Comparison of ENCODE assay signal across 9 mouse cellular contexts in the genomic region with DNA sequence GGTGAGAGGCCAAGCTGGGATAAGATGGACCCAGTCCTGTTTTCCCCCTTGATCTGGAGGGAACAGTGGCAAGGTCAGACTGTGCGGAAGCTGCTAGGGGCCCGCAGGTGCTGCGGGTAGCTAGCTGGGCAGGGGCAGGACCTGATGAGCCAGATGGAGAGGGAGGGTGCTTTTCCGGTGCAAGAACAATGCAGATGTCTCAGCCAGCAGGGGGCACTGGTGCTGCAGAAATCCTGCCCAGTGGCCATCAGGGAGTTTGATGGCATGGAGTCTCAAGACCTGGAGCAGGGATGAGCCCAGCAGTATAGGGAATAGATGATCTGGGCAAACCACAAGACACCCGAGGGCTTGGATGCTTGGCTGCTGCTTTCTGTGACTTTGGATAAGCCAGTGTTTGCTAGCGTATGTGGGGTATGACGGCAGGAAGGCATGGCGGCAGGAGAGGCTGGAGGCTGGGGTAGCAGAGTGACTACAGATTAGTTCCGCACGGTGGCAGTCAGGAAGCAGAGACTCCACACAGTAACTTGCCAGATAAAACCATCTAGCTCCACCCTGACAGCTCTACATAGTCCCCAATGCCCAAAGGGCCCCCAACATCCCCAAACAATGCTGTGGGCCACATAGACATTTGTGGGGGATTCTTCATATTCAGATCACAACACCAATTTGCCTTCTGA. TPM values are rescaled to one million over a fixed set of nuclear protein-coding genes. Genes with fewer than 3 reads are reported as not detected.
DNase-seq lines count a peak whose midpoint lies in the region; ATAC-seq and TF ChIP-seq lines count a peak whose summit lies in the region.
"Had no signal": no experiment of that assay in that cellular context is flagged by ENCODE, and none has a peak within 500 bp of the region (broad histone marks: within the 10 kb centered on the region; RNA-seq: fewer than 3 reads in every experiment).

No protein-coding gene starts in this region.

- TF ChIP-seq CTCF in liver, adult 2 months (IDR thresholded peaks at IDR 0.05; ENCODE audit: low read depth, low read length): peak; percentile 69
- TF ChIP-seq CTCF in liver, embryonic 14.5 days (IDR thresholded peaks at IDR 0.05; ENCODE audit: low read depth): peak; percentile 69

- H3K4me1 ChIP-seq in liver, adult 2 months (ENCODE audit: control insufficient read depth, insufficient read depth, low read length): no peaks in the 10 kb centered on the region
- no peaks in the 10 kb centered on the region for H3K4me1 ChIP-seq in liver, embryonic 12.5 days
- peaks cover 19% of the 10 kb centered on the region for H3K4me1 ChIP-seq in forebrain, embryonic 13.5 days
- 0 out of 2 replicates have a peak, but pooled peaks cover 4% of the 10 kb centered on the region for H3K4me1 ChIP-seq in hindbrain, embryonic 15.5 days (replicated peaks)
- no peaks in the 10 kb centered on the region for H3K4me1 ChIP-seq in liver, embryonic 14.5 days (replicated peaks; ENCODE audit: control insufficient read depth in 2 of 2, insufficient read depth in 2 of 2, low read length in 1 of 2)
- H3K4me1 ChIP-seq in neural tube, embryonic 13.5 days (replicated peaks): peaks cover 16% of the 10 kb centered on the region
- H3K4me1 ChIP-seq: liver, embryonic 13.5 days had no signal

- WGBS in liver, adult 2 months: 47% methylated on average over 10 of the region's 10 CpGs
- 19% methylated on average over 10 of the region's 10 CpGs for WGBS in liver, embryonic 12.5 days (ENCODE audit: insufficient replicate concordance)
- WGBS in forebrain, embryonic 13.5 days: 22% methylated on average over 10 of the region's 10 CpGs
- 29% methylated on average over 10 of the region's 10 CpGs for WGBS in hindbrain, embryonic 15.5 days
- 30% methylated on average over 10 of the region's 10 CpGs for WGBS in liver, embryonic 14.5 days (ENCODE audit: insufficient replicate concordance)
- 37% methylated on average over 10 of the region's 10 CpGs for WGBS in neural tube, embryonic 13.5 days

- ATAC-seq in liver, embryonic 12.5 days: no peak
- peak; percentile 61 for ATAC-seq in cerebellum, adult (ENCODE audit: insufficient number of reproducible peaks, low FRiP score, low TSS enrichment)
- ATAC-seq in forebrain, embryonic 13.5 days: peak; percentile 72; the same call in 1 of the 2 replicates
- 0 out of 2 replicates have a peak, but pooled peaks have one; percentile 39 for ATAC-seq in hindbrain, embryonic 15.5 days (ENCODE audit: low FRiP score, low read depth)
- ATAC-seq in liver, embryonic 14.5 days (ENCODE audit: insufficient read depth): no peak
- peak; percentile 48; the same call in 1 of the 2 replicates for ATAC-seq in neural tube, embryonic 13.5 days (ENCODE audit: low read depth)

- H3K9me3 ChIP-seq in liver, embryonic 12.5 days (replicated peaks): no peaks in the 10 kb centered on the region
- H3K9me3 ChIP-seq in forebrain, embryonic 13.5 days (replicated peaks): no peaks in the 10 kb centered on the region
- H3K9me3 ChIP-seq in hindbrain, embryonic 15.5 days: no peaks in the 10 kb centered on the region
- H3K9me3 ChIP-seq in liver, embryonic 14.5 days (ENCODE audit: control insufficient read depth, low read length): no peaks in the 10 kb centered on the region
- no peaks in the 10 kb centered on the region for H3K9me3 ChIP-seq in neural tube, embryonic 13.5 days
- H3K9me3 ChIP-seq: liver, embryonic 13.5 days had no signal

- DNase-seq in liver, adult 2 months (ENCODE audit: extremely low read depth, low read depth, low spot score): peak; percentile 10
- DNase-seq in liver, embryonic 14.5 days (ENCODE audit: low read depth in 3 of 3, low spot score in 3 of 3): no peak
- DNase-seq in T-cell, adult 2 months (ENCODE audit: low spot score): no peak
- DNase-seq: liver, embryonic 13.5 days had no signal

- H3K27ac ChIP-seq in liver, adult 2 months (replicated peaks; ENCODE audit: insufficient read depth, low read depth, low read length): no peak overlapping the region
- H3K27ac ChIP-seq in liver, embryonic 12.5 days: no peak overlapping the region
- no peak overlapping the region for H3K27ac ChIP-seq in forebrain, embryonic 13.5 days
- no peak overlapping the region for H3K27ac ChIP-seq in hindbrain, embryonic 15.5 days (replicated peaks)
- no peak overlapping the region for H3K27ac ChIP-seq in liver, embryonic 14.5 days
- no peak overlapping the region for H3K27ac ChIP-seq in neural tube, embryonic 13.5 days (replicated peaks)
- H3K27ac ChIP-seq: liver, embryonic 13.5 days had no signal

- H3K27me3 ChIP-seq in liver, adult 2 months (ENCODE audit: control insufficient read depth, insufficient read depth, low read length): no peaks in the 10 kb centered on the region
- peaks cover 5% of the 10 kb centered on the region for H3K27me3 ChIP-seq in liver, embryonic 12.5 days (replicated peaks)
- no peaks in the 10 kb centered on the region for H3K27me3 ChIP-seq in forebrain, embryonic 13.5 days
- no peaks in the 10 kb centered on the region for H3K27me3 ChIP-seq in hindbrain, embryonic 15.5 days
- no peaks in the 10 kb centered on the region for H3K27me3 ChIP-seq in liver, embryonic 14.5 days (ENCODE audit: control insufficient read depth, insufficient read depth, low read length)
- no peaks in the 10 kb centered on the region for H3K27me3 ChIP-seq in neural tube, embryonic 13.5 days

- TF ChIP-seq EP300 in liver, embryonic 14.5 days (IDR thresholded peaks at IDR 0.05; ENCODE audit: low read depth): no peak

- no peaks in the 10 kb centered on the region for H3K79me2 ChIP-seq in liver, adult 2 months (ENCODE audit: control insufficient read depth, insufficient read depth, low read length)

- H3K4me2 ChIP-seq in liver, embryonic 12.5 days: no peak overlapping the region
- peak overlapping the region; percentile 27; the same call in 1 of the 2 replicates for H3K4me2 ChIP-seq in forebrain, embryonic 13.5 days
- H3K4me2 ChIP-seq in hindbrain, embryonic 15.5 days: no peak overlapping the region
- no peak overlapping the region for H3K4me2 ChIP-seq in liver, embryonic 14.5 days (ENCODE audit: low read depth)
- H3K4me2 ChIP-seq in neural tube, embryonic 13.5 days: no peak overlapping the region
- H3K4me2 ChIP-seq: liver, embryonic 13.5 days had no signal

- H3K4me3 ChIP-seq in liver, adult 2 months (ENCODE audit: insufficient read depth, low read depth, low read length): no peak overlapping the region
- H3K4me3 ChIP-seq in liver, embryonic 12.5 days: no peak overlapping the region
- no peak overlapping the region for H3K4me3 ChIP-seq in forebrain, embryonic 13.5 days
- H3K4me3 ChIP-seq in hindbrain, embryonic 15.5 days: no peak overlapping the region
- H3K4me3 ChIP-seq in liver, embryonic 14.5 days (ENCODE audit: insufficient read depth in 1 of 2, low read depth in 2 of 2, low read length in 2 of 2): no peak overlapping the region
- no peak overlapping the region for H3K4me3 ChIP-seq in neural tube, embryonic 13.5 days
- H3K4me3 ChIP-seq: liver, embryonic 13.5 days had no signal

- TF ChIP-seq POLR2A in liver, adult 2 months (IDR thresholded peaks at IDR 0.05; ENCODE audit: extremely low read depth, insufficient read depth, low read length): no peak

- H3K36me3 ChIP-seq in liver, adult 2 months (ENCODE audit: control insufficient read depth, insufficient read depth, low read length): no peaks in the 10 kb centered on the region
- no peaks in the 10 kb centered on the region for H3K36me3 ChIP-seq in liver, embryonic 12.5 days
- no peaks in the 10 kb centered on the region for H3K36me3 ChIP-seq in forebrain, embryonic 13.5 days (ENCODE audit: poor library complexity, severe bottlenecking)
- no peaks in the 10 kb centered on the region for H3K36me3 ChIP-seq in hindbrain, embryonic 15.5 days
- no peaks in the 10 kb centered on the region for H3K36me3 ChIP-seq in liver, embryonic 14.5 days (replicated peaks; ENCODE audit: control insufficient read depth, insufficient read depth, low read depth)
- no peaks in the 10 kb centered on the region for H3K36me3 ChIP-seq in neural tube, embryonic 13.5 days
- H3K36me3 ChIP-seq: liver, embryonic 13.5 days had no signal

- H3K9ac ChIP-seq in liver, adult 2 months (ENCODE audit: low read depth, low read length): no peak overlapping the region
- no peak overlapping the region for H3K9ac ChIP-seq in liver, embryonic 12.5 days
- H3K9ac ChIP-seq in forebrain, embryonic 13.5 days: no peak overlapping the region
- no peak overlapping the region for H3K9ac ChIP-seq in hindbrain, embryonic 15.5 days
- H3K9ac ChIP-seq in liver, embryonic 14.5 days (replicated peaks): no peak overlapping the region
- H3K9ac ChIP-seq in neural tube, embryonic 13.5 days: no peak overlapping the region
- H3K9ac ChIP-seq: liver, embryonic 13.5 days had no signal

RNA-seq across cellular contexts. Expression of a gene that starts 55.0 kb away (rescaled TPM):
- not detected in 2 replicates for total RNA-seq in liver, adult 2 months (2014; rRNA removed)
- polyA plus RNA-seq in liver, adult 2 months (2012; rRNA removed): not detected in 2 replicates
- polyA plus RNA-seq in liver, embryonic 12.5 days (2016; fragmentation: Nextera tagmentation; extraction: Ambion mirVana): 0.15 and 0.35 TPM in 2 replicates
- polyA plus RNA-seq in forebrain, embryonic 13.5 days (2015; fragmentation: Nextera tagmentation; extraction: Ambion mirVana): 0.18 and 0.31 TPM in 2 replicates
- 0.10 TPM in 2 replicates for polyA plus RNA-seq in hindbrain, embryonic 15.5 days (2015; fragmentation: Nextera tagmentation; extraction: Ambion mirVana)
- polyA plus RNA-seq in liver, embryonic 14.5 days (2012; rRNA removed): 0.06 TPM in 1 of 2 replicates, not detected in the other
- polyA plus RNA-seq in liver, embryonic 14.5 days (2014; fragmentation: Nextera tagmentation; extraction: Ambion mirVana): 0.06 TPM in 1 of 2 replicates, not detected in the other
- polyA plus RNA-seq in neural tube, embryonic 13.5 days (2015; fragmentation: Nextera tagmentation; extraction: Ambion mirVana): 0.21 and 0.47 TPM in 2 replicates

Comparison
In these comparisons a context has a peak if more than half of its experiments do, and no peak if none do; other contexts are left out.
1. ATAC-seq: peak in cerebellum, adult (single experiment), forebrain, embryonic 13.5 days (single experiment), hindbrain, embryonic 15.5 days (single experiment) and neural tube, embryonic 13.5 days (single experiment); none in liver, embryonic 12.5 days (single experiment) and liver, embryonic 14.5 days (single experiment).